Mouse (Mus musculus) intestine, embryonic 15.5 days (tissue): Measurements from ENCODE around the gene Prkcb. TPM values are rescaled to one million over a fixed set of nuclear protein-coding genes. Genes with fewer than 3 reads are reported as not detected.

Experiments
- ATAC-seq: fragments of 200-750 bp; cut with Nextera tagmentation; 2 replicates; pipeline ENCODE4 v1.8.0; 2017; ENCODE audit warnings: moderate TSS enrichment, moderate library complexity
- H3K27ac ChIP-seq: fragments of 300-500 bp; sonication (generic); 2 replicates; pipeline ENCODE4 v1.5.1; 2015; ENCODE audit warnings: mild to moderate bottlenecking, inconsistent platforms
- H3K27me3 ChIP-seq: fragments of 300-500 bp; sonication (generic); replicated peaks from 2 replicates; pipeline ENCODE4 v1.6.1; 2015; ENCODE audit warnings: inconsistent platforms
- H3K36me3 ChIP-seq: fragments of 300-500 bp; sonication (generic); 2 replicates; pipeline ENCODE4 v1.6.1; 2015; ENCODE audit warnings: inconsistent platforms
- H3K4me1 ChIP-seq: fragments of 300-500 bp; sonication (generic); replicated peaks from 2 replicates; pipeline ENCODE4 v1.6.1; 2015; ENCODE audit warnings: inconsistent platforms
- H3K4me2 ChIP-seq: fragments of 300-500 bp; sonication (generic); replicated peaks from 2 replicates; pipeline ENCODE4 v1.6.1; 2015; ENCODE audit warnings: mild to moderate bottlenecking, inconsistent platforms
- H3K4me3 ChIP-seq: fragments of 300-500 bp; sonication (generic); replicated peaks from 2 replicates; pipeline ENCODE4 v1.5.1; 2015; ENCODE audit warnings: inconsistent platforms
- H3K9ac ChIP-seq: fragments of 300-500 bp; sonication (generic); 2 replicates; pipeline ENCODE4 v1.6.1; 2015; ENCODE audit warnings: inconsistent platforms
- H3K9me3 ChIP-seq: fragments of 300-500 bp; sonication (generic); 2 replicates; pipeline ENCODE4 v1.6.1; 2016; ENCODE audit warnings: inconsistent platforms
- WGBS: fragments of 180-500 bp; shearing (Covaris S2); methylation state at CpG from one replicate; pipeline ENCODE4 v1.1.7; 2015; 5-methylcytosine and 5-hydroxymethylcytosine counted together
- polyA plus RNA-seq: library from polyadenylated mRNA; unstranded; fragments of >200 nt; fragmentation: Nextera tagmentation; extraction: Ambion mirVana; gene quantifications from 2 replicates; pipeline ENCODE4 v1.2.1, GENCODE M21; 2015

The Prkcb gene
- polyA plus RNA-seq, 1 experiment from 2014 or later, result 12.3 TPM

- Histone ChIP-seq H3K4me3 (no peak overlapping the region), H3K9me3 (no peaks in the 10 kb centered on the region), H3K27me3 (no peaks in the 10 kb centered on the region), H3K9ac (no peak overlapping the region), H3K27ac (no peak overlapping the region), H3K4me1 (no peaks in the 10 kb centered on the region), H3K36me3 (no peaks in the 10 kb centered on the region), H3K4me2 (no peak overlapping the region)
- 79% methylated on average over 1 of the region's 1 CpGs for WGBS
- ATAC-seq, result no peak
Observed at GRCm38 (mm10) chr7:122580158-122580475, 291.6 kb downstream of the Prkcb start.

GRCm38 (mm10) chr7:122584421-122585151 lies 296.0 kb downstream of the Prkcb start:
- no peaks in the 10 kb centered on the region for H3K4me1 ChIP-seq
- no peak overlapping the region for H3K27ac ChIP-seq
- H3K27me3 ChIP-seq, result no peaks in the 10 kb centered on the region
- H3K9me3 ChIP-seq, result no peaks in the 10 kb centered on the region
- no peak overlapping the region for H3K4me2 ChIP-seq
- WGBS, result 82% methylated on average over 14 of the region's 14 CpGs
- no peaks in the 10 kb centered on the region for H3K36me3 ChIP-seq
- H3K9ac ChIP-seq, result no peak overlapping the region
- no peak overlapping the region for H3K4me3 ChIP-seq
- no peak for ATAC-seq

GRCm38 (mm10) chr7:122595897-122596296 lies 307.3 kb downstream of the Prkcb start:
- no peak overlapping the region for H3K27ac ChIP-seq
- no peaks in the 10 kb centered on the region for H3K9me3 ChIP-seq
- no peaks in the 10 kb centered on the region for H3K27me3 ChIP-seq
- no peak overlapping the region for H3K9ac ChIP-seq
- ATAC-seq, result no peak
- no peaks in the 10 kb centered on the region for H3K36me3 ChIP-seq
- H3K4me1 ChIP-seq, result no peaks in the 10 kb centered on the region
- H3K4me2 ChIP-seq, result no peak overlapping the region
- 58% methylated on average over 10 of the region's 10 CpGs for WGBS
- H3K4me3 ChIP-seq, result no peak overlapping the region

GRCm38 (mm10) chr7:122596596-122597170 lies 308.1 kb downstream of the Prkcb start:
- Histone ChIP-seq H3K4me1 (no peaks in the 10 kb centered on the region), H3K4me2 (no peak overlapping the region), H3K27me3 (no peaks in the 10 kb centered on the region), H3K9ac (no peak overlapping the region), H3K4me3 (no peak overlapping the region), H3K27ac (no peak overlapping the region), H3K36me3 (no peaks in the 10 kb centered on the region), H3K9me3 (no peaks in the 10 kb centered on the region)
- no peak for ATAC-seq
- 65% methylated on average over 9 of the region's 9 CpGs for WGBS

GRCm38 (mm10) chr7:122597313-122597712 lies 308.8 kb downstream of the Prkcb start:
- no peak overlapping the region for H3K27ac ChIP-seq
- ATAC-seq, result no peak
- no peak overlapping the region for H3K4me3 ChIP-seq
- no peaks in the 10 kb centered on the region for H3K36me3 ChIP-seq
- H3K9ac ChIP-seq, result no peak overlapping the region
- H3K4me2 ChIP-seq, result no peak overlapping the region
- no peaks in the 10 kb centered on the region for H3K4me1 ChIP-seq
- H3K9me3 ChIP-seq, result no peaks in the 10 kb centered on the region
- H3K27me3 ChIP-seq, result no peaks in the 10 kb centered on the region
- 68% methylated on average over 7 of the region's 7 CpGs for WGBS

GRCm38 (mm10) chr7:122600856-122601255 lies 312.3 kb downstream of the Prkcb start:
- Histone ChIP-seq H3K27me3 (no peaks in the 10 kb centered on the region), H3K9ac (no peak overlapping the region), H3K27ac (no peak overlapping the region), H3K4me1 (no peaks in the 10 kb centered on the region), H3K9me3 (no peaks in the 10 kb centered on the region), H3K4me2 (no peak overlapping the region), H3K4me3 (no peak overlapping the region), H3K36me3 (no peaks in the 10 kb centered on the region)
- no peak for ATAC-seq
- 67% methylated on average over 7 of the region's 7 CpGs for WGBS

- 88% methylated on average over 5 of the region's 5 CpGs for WGBS
- ATAC-seq, result no peak
- H3K4me1 ChIP-seq, result no peaks in the 10 kb centered on the region
- H3K9me3 ChIP-seq, result no peaks in the 10 kb centered on the region
- H3K27me3 ChIP-seq, result no peaks in the 10 kb centered on the region
- no peak overlapping the region for H3K9ac ChIP-seq
- no peak overlapping the region for H3K4me3 ChIP-seq
- H3K4me2 ChIP-seq, result no peak overlapping the region
- no peak overlapping the region for H3K27ac ChIP-seq
- H3K36me3 ChIP-seq, result no peaks in the 10 kb centered on the region
Observed at GRCm38 (mm10) chr7:122605066-122605465, 316.5 kb downstream of the Prkcb start.

- 49% methylated on average over 4 of the region's 4 CpGs for WGBS
- ATAC-seq, result no peak
Observed at GRCm38 (mm10) chr7:122609420-122609819, 320.9 kb downstream of the Prkcb start.

GRCm38 (mm10) chr7:122610161-122610560 lies 321.6 kb downstream of the Prkcb start:
- no peak for ATAC-seq
- Histone ChIP-seq H3K9me3 (no peaks in the 10 kb centered on the region), H3K27me3 (no peaks in the 10 kb centered on the region), H3K4me3 (no peak overlapping the region), H3K27ac (no peak overlapping the region), H3K4me2 (no peak overlapping the region), H3K36me3 (no peaks in the 10 kb centered on the region), H3K4me1 (no peaks in the 10 kb centered on the region), H3K9ac (no peak overlapping the region)
- WGBS, result 54% methylated on average over 7 of the region's 7 CpGs

More at GRCm38 (mm10) chr7:122609420-122609819, 320.9 kb downstream of the Prkcb start:
- no peaks in the 10 kb centered on the region for H3K36me3 ChIP-seq
- H3K27me3 ChIP-seq, result no peaks in the 10 kb centered on the region
- no peak overlapping the region for H3K4me3 ChIP-seq
- no peaks in the 10 kb centered on the region for H3K9me3 ChIP-seq
- no peaks in the 10 kb centered on the region for H3K4me1 ChIP-seq
- no peak overlapping the region for H3K4me2 ChIP-seq
- H3K27ac ChIP-seq, result no peak overlapping the region
- no peak overlapping the region for H3K9ac ChIP-seq

GRCm38 (mm10) chr7:122613876-122614275 lies 325.3 kb downstream of the Prkcb start:
- Histone ChIP-seq H3K27me3 (no peaks in the 10 kb centered on the region), H3K36me3 (no peaks in the 10 kb centered on the region), H3K4me3 (no peak overlapping the region), H3K4me1 (no peaks in the 10 kb centered on the region), H3K4me2 (no peak overlapping the region), H3K27ac (no peak overlapping the region), H3K9me3 (no peaks in the 10 kb centered on the region), H3K9ac (no peak overlapping the region)
- ATAC-seq, result no peak
- WGBS, result 84% methylated on average over 4 of the region's 4 CpGs

GRCm38 (mm10) chr7:122622125-122622774 lies 333.7 kb downstream of the Prkcb start:
- WGBS, result 53% methylated on average over 9 of the region's 9 CpGs
- H3K9me3 ChIP-seq, result no peaks in the 10 kb centered on the region
- ATAC-seq, result no peak
- no peaks in the 10 kb centered on the region for H3K27me3 ChIP-seq
- no peak overlapping the region for H3K4me2 ChIP-seq
- no peak overlapping the region for H3K9ac ChIP-seq
- H3K4me1 ChIP-seq, result no peaks in the 10 kb centered on the region
- no peak overlapping the region for H3K4me3 ChIP-seq
- no peak overlapping the region for H3K27ac ChIP-seq
- H3K36me3 ChIP-seq, result no peaks in the 10 kb centered on the region

- Histone ChIP-seq H3K9me3 (no peaks in the 10 kb centered on the region), H3K4me3 (no peak overlapping the region), H3K4me2 (no peak overlapping the region), H3K9ac (no peak overlapping the region), H3K4me1 (no peaks in the 10 kb centered on the region), H3K36me3 (no peaks in the 10 kb centered on the region), H3K27ac (no peak overlapping the region), H3K27me3 (no peaks in the 10 kb centered on the region)
- no peak for ATAC-seq
- WGBS, result 44% methylated on average over 1 of the region's 1 CpGs
Observed at GRCm38 (mm10) chr7:122623753-122624152, 335.2 kb downstream of the Prkcb start.

GRCm38 (mm10) chr7:122628050-122628449 lies 339.5 kb downstream of the Prkcb start:
- no peak overlapping the region for H3K9ac ChIP-seq
- H3K4me3 ChIP-seq, result no peak overlapping the region
- no peaks in the 10 kb centered on the region for H3K4me1 ChIP-seq
- no peak overlapping the region for H3K4me2 ChIP-seq
- ATAC-seq, result no peak
- 88% methylated on average over 5 of the region's 5 CpGs for WGBS
- H3K36me3 ChIP-seq, result no peaks in the 10 kb centered on the region
- no peaks in the 10 kb centered on the region for H3K9me3 ChIP-seq
- no peak overlapping the region for H3K27ac ChIP-seq
- H3K27me3 ChIP-seq, result no peaks in the 10 kb centered on the region
